Mouse (Mus musculus) lung, adult 2 months (tissue): ENCODE measurements around the gene Xrn1.

Experiments
- CTCF ChIP-seq: fragments of 200-500 bp; IDR thresholded peaks from 2 replicates; pipeline ENCODE4 v1.5.1; 2011; ENCODE audit warnings: mild to moderate bottlenecking, low read length, control low read depth; ENCODE audit not compliant: insufficient read depth
- POLR2A ChIP-seq: fragments of 200-500 bp; IDR thresholded peaks from 2 replicates; pipeline ENCODE4 v1.6.1; 2011; ENCODE audit warnings: low read depth, mild to moderate bottlenecking, control low read depth, low read length, borderline replicate concordance; ENCODE audit errors: extremely low read depth

- TF ChIP-seq POLR2A (no peak), CTCF (no peak)
These were observed 108.7 kb downstream of the Xrn1 start for GRCm38 (mm10) chr9:96063083-96063802.
